Mouse (Mus musculus): ENCODE measurements at regions not wholly inside any gene's neighbourhood (a gene's known extent, or its start where the extent isn't known, plus 50 kb on each side); places are given as distances from the start of the nearest gene placed in this dataset.

DNA sequence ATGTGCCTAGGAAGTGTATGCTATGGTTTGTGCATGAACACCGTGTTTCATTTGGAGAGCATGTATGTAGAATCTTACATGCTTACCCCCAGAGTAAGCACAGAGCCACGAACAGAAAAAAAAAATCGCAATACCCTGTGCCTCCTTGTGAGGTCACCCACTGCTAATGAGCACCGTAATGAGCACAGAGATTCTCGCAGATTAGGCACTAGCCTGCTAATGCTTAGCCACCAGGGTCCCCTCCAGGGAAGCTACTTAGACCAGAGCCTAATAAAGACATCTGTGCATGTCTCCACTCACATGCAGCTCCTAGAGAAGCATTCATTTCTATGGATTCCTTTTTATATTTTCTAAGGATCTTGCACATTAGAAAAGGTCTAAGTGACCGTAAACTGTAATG, 780.8 kb downstream of the Nr2f2 start:
- H3K27me3 ChIP-seq (replicated peaks; ENCODE audit: control insufficient read depth, insufficient read depth, low read length) = no peaks in the 10 kb centered on the region
- no peaks in the 10 kb centered on the region for H3K4me1 ChIP-seq (replicated peaks; ENCODE audit: control insufficient read depth, insufficient read depth, low read length)
- no peak overlapping the region for H3K4me2 ChIP-seq (ENCODE audit: low read length)
- no peaks in the 10 kb centered on the region for H3K36me3 ChIP-seq (ENCODE audit: control insufficient read depth, insufficient read depth)
- no peak for ATAC-seq
- no peak overlapping the region for H3K4me3 ChIP-seq (replicated peaks; ENCODE audit: low read length)
- no peaks in the 10 kb centered on the region for H3K9me3 ChIP-seq (ENCODE audit: control insufficient read depth, low read length)
- H3K9ac ChIP-seq (replicated peaks; ENCODE audit: low read depth, low read length) = no peak overlapping the region
- 23% methylated on average over 6 of the region's 6 CpGs for WGBS
- H3K27ac ChIP-seq (ENCODE audit: low read length) = no peak overlapping the region

DNA sequence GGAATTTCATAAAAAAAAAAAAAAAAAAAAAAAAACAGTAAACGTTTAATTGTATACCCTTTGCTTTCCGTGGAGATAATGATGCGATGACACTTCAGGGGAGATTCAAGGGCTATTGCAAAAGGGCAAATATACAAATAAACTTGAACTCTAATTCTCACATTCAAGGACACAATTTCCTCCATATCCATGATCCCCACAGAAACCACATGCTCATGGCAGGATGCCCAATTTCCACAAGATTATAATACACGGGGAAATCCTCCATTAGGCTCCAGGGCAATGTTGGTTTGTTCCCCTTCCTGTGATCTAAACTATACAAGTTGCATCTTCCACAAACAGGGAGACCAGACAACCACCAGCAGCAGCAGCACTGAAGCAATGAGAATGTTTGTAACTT, 781.4 kb downstream of the Nr2f2 start:
- ATAC-seq = no peak
- Histone ChIP-seq H3K4me3 (replicated peaks; ENCODE audit: low read length) (no peak overlapping the region), H3K4me1 (replicated peaks; ENCODE audit: control insufficient read depth, insufficient read depth, low read length) (no peaks in the 10 kb centered on the region), H3K4me2 (ENCODE audit: low read length) (no peak overlapping the region), H3K9me3 (ENCODE audit: control insufficient read depth, low read length) (no peaks in the 10 kb centered on the region), H3K27ac (ENCODE audit: low read length) (no peak overlapping the region), H3K9ac (replicated peaks; ENCODE audit: low read depth, low read length) (no peak overlapping the region), H3K27me3 (replicated peaks; ENCODE audit: control insufficient read depth, insufficient read depth, low read length) (no peaks in the 10 kb centered on the region), H3K36me3 (ENCODE audit: control insufficient read depth, insufficient read depth) (no peaks in the 10 kb centered on the region)
- WGBS = 57% methylated on average over 4 of the region's 4 CpGs

DNA sequence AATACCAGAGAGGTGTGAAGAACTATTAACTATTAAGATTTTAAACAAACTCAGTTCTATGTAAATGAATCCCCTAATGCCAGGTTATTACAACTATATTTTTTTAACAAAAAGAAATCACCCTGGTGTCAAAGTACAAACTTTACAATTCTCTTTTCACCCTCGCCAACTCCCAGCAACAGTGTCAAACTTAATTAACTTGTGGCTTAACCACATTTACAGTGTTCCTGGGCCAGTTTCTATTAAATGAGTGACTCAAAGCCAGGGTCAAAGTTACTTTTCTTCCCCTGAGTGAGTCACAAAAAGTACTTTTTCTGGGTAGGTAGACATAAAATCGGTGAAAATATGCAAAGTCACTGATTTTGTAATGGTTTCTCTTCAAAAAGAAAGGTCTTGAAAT, 782.0 kb downstream of the Nr2f2 start:
- Histone ChIP-seq H3K9ac (replicated peaks; ENCODE audit: low read depth, low read length) (no peak overlapping the region), H3K27me3 (replicated peaks; ENCODE audit: control insufficient read depth, insufficient read depth, low read length) (no peaks in the 10 kb centered on the region), H3K9me3 (ENCODE audit: control insufficient read depth, low read length) (no peaks in the 10 kb centered on the region), H3K36me3 (ENCODE audit: control insufficient read depth, insufficient read depth) (no peaks in the 10 kb centered on the region), H3K4me1 (replicated peaks; ENCODE audit: control insufficient read depth, insufficient read depth, low read length) (peaks cover 1% of the 10 kb centered on the region; the same call in 1 of the 2 replicates), H3K4me2 (ENCODE audit: low read length) (no peak overlapping the region), H3K4me3 (replicated peaks; ENCODE audit: low read length) (no peak overlapping the region), H3K27ac (ENCODE audit: low read length) (no peak overlapping the region)
- ATAC-seq = no peak
- WGBS = 71% methylated on average over 2 of the region's 2 CpGs

DNA sequence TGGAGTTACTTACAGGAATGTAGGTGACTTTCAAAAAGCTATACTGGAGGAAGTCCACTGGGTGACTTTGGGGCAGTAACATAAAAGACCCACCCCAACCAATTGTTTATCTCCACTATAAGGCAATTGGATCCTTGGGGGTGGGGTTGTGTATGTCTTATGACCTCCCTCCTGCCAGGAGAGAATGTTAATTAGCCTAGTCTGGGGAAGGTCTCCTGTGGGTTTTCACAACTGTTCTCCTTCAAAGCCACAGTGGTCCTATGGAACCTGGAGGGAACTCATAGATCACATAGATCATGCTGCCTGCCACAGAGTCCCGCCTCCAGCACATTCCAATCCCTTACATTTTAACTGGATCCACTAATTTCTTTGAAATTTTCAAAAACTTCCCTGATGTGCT, 782.6 kb downstream of the Nr2f2 start:
- 55% methylated on average over 1 of the region's 1 CpGs for WGBS
- H3K9ac ChIP-seq (replicated peaks; ENCODE audit: low read depth, low read length) = no peak overlapping the region
- H3K36me3 ChIP-seq (ENCODE audit: control insufficient read depth, insufficient read depth) = no peaks in the 10 kb centered on the region
- ATAC-seq = no peak
- H3K4me1 ChIP-seq (replicated peaks; ENCODE audit: control insufficient read depth, insufficient read depth, low read length) = peaks cover 7% of the 10 kb centered on the region; the same call in 1 of the 2 replicates
- H3K4me3 ChIP-seq (replicated peaks; ENCODE audit: low read length) = no peak overlapping the region
- no peaks in the 10 kb centered on the region for H3K27me3 ChIP-seq (replicated peaks; ENCODE audit: control insufficient read depth, insufficient read depth, low read length)
- no peaks in the 10 kb centered on the region for H3K9me3 ChIP-seq (ENCODE audit: control insufficient read depth, low read length)
- no peak overlapping the region for H3K27ac ChIP-seq (ENCODE audit: low read length)
- H3K4me2 ChIP-seq (ENCODE audit: low read length) = no peak overlapping the region

DNA sequence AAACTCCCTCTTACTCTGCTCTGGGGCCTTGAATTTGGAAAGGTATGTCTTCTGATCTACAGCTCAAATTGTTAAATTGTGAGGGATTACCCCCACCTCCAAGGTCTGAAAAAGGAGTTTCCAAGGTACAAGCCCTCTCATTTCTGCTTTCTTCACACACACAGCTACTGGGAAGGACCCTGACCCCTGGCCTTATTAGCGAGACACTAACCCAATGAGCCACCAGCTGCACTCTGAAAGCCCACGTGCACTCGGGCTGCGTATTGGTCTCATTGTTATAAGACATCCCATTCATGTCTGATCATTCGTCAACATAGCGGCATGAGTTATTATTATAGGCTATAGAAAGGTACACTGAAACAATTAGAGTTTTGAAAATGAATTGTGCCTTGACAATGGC, 784.9 kb downstream of the Nr2f2 start:
- Histone ChIP-seq H3K36me3 (ENCODE audit: control insufficient read depth, insufficient read depth) (no peaks in the 10 kb centered on the region), H3K27ac (ENCODE audit: low read length) (no peak overlapping the region), H3K4me1 (replicated peaks; ENCODE audit: control insufficient read depth, insufficient read depth, low read length) (peaks cover 8% of the 10 kb centered on the region; the same call in 1 of the 2 replicates), H3K9me3 (ENCODE audit: control insufficient read depth, low read length) (no peaks in the 10 kb centered on the region), H3K9ac (replicated peaks; ENCODE audit: low read depth, low read length) (no peak overlapping the region), H3K27me3 (replicated peaks; ENCODE audit: control insufficient read depth, insufficient read depth, low read length) (0 out of 2 replicates have a peak, but pooled peaks cover 6% of the 10 kb centered on the region), H3K4me2 (ENCODE audit: low read length) (no peak overlapping the region), H3K4me3 (replicated peaks; ENCODE audit: low read length) (no peak overlapping the region)
- no peak for ATAC-seq
- 25% methylated on average over 6 of the region's 6 CpGs for WGBS

DNA sequence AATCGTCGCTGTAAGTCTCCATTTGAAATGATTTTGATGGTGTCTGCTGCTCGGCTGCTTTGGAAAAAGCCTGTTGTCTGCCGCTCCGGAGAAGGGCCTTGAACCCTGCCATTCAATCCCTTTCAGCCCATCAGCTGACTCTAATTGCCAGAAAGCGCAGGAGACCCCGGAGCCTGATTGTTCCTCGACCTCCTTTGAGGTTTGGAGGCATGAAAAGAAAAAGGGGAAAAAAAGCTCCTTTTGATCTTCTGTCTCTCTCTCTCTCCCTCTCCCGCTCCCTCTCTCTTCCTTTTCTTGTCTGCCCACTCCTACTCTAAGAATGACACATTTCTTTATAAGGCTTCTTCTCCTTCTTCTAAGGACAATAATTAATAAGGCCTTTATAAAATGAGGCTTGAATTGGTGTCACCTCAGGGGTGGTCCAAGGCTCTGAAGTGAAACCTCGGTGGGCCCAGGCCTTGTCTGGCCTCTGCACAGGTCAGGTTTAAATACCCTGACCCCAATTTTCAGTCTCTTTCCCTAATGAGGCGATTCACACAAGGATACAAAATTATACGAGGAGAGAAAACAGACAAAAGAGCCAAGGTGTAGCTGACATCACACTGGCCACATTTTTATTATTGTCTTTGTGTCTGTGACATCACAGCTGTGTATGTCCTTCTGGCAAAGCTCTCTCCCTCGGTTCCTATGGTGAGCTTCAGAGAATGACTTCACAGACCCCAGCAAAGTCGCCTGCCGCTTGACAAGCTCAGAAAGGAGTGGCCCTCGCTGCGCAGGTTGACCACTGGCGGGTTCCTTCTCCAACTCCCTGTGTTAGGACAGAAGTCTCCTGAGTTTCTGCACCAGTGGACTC, 787.4 kb downstream of the Nr2f2 start:
- WGBS = 11% methylated on average over 18 of the region's 18 CpGs
- H3K27ac ChIP-seq (ENCODE audit: low read length) = no peak overlapping the region
- ATAC-seq = peak; percentile 71
- H3K9ac ChIP-seq (replicated peaks; ENCODE audit: low read depth, low read length) = no peak overlapping the region
- H3K9me3 ChIP-seq (ENCODE audit: control insufficient read depth, low read length) = no peaks in the 10 kb centered on the region
- H3K27me3 ChIP-seq (replicated peaks; ENCODE audit: control insufficient read depth, insufficient read depth, low read length) = 0 out of 2 replicates have a peak, but pooled peaks cover 9% of the 10 kb centered on the region
- H3K4me3 ChIP-seq (replicated peaks; ENCODE audit: low read length) = no peak overlapping the region
- H3K4me2 ChIP-seq (ENCODE audit: low read length) = no peak overlapping the region; the same call in 1 of the 2 replicates
- no peaks in the 10 kb centered on the region for H3K36me3 ChIP-seq (ENCODE audit: control insufficient read depth, insufficient read depth)
- peaks cover 8% of the 10 kb centered on the region; the same call in 1 of the 2 replicates for H3K4me1 ChIP-seq (replicated peaks; ENCODE audit: control insufficient read depth, insufficient read depth, low read length)

DNA sequence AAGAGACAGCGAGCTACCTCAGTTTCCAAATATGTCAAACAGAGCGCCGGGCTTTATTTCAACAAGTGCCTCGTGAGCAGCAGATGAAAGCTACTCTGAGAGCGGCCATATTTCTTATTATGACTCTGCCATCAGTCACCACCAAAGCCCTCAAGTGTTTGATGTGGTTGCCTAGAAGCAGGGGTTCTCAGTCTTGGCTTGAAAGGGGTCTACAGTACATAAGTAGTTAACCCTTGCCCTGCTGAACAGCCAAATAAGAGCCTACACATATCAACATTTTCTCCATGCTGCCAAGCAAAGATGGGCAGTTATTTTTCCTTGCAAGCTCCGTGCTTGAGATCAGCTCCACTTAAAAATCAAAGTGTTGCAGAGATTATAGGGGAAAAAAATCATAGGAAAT, 788.8 kb downstream of the Nr2f2 start:
- no peak for ATAC-seq
- no peak overlapping the region for H3K4me2 ChIP-seq (ENCODE audit: low read length)
- no peak overlapping the region for H3K27ac ChIP-seq (ENCODE audit: low read length)
- 0 out of 2 replicates have a peak, but pooled peaks cover 9% of the 10 kb centered on the region for H3K27me3 ChIP-seq (replicated peaks; ENCODE audit: control insufficient read depth, insufficient read depth, low read length)
- H3K9me3 ChIP-seq (ENCODE audit: control insufficient read depth, low read length) = no peaks in the 10 kb centered on the region
- peaks cover 8% of the 10 kb centered on the region; the same call in 1 of the 2 replicates for H3K4me1 ChIP-seq (replicated peaks; ENCODE audit: control insufficient read depth, insufficient read depth, low read length)
- WGBS = 60% methylated on average over 6 of the region's 6 CpGs
- no peaks in the 10 kb centered on the region for H3K36me3 ChIP-seq (ENCODE audit: control insufficient read depth, insufficient read depth)
- no peak overlapping the region for H3K4me3 ChIP-seq (replicated peaks; ENCODE audit: low read length)
- no peak overlapping the region for H3K9ac ChIP-seq (replicated peaks; ENCODE audit: low read depth, low read length)

DNA sequence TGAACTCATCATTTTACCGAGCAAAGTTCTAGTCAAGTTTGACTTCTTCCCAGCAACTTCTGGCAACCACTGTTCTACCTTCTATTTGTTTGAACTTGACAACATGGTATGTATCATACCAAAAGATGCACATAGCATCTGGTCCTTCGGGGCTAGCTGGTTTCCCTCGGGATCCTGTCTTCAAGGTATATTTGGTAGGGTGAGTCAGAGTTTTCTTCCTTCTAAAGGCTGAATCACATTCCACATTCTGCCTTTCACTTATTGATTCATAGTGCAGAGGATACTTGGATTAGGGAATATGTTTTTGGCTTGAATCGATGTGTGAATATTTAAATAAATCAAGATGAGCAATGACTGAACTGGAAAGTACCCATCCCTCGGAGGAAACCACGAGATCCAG, 789.9 kb downstream of the Nr2f2 start:
- no peak overlapping the region for H3K27ac ChIP-seq (ENCODE audit: low read length)
- H3K9ac ChIP-seq (replicated peaks; ENCODE audit: low read depth, low read length) = no peak overlapping the region
- ATAC-seq = no peak
- H3K36me3 ChIP-seq (ENCODE audit: control insufficient read depth, insufficient read depth) = no peaks in the 10 kb centered on the region
- no peak overlapping the region for H3K4me3 ChIP-seq (replicated peaks; ENCODE audit: low read length)
- WGBS = 93% methylated on average over 6 of the region's 6 CpGs
- H3K9me3 ChIP-seq (ENCODE audit: control insufficient read depth, low read length) = no peaks in the 10 kb centered on the region
- H3K4me1 ChIP-seq (replicated peaks; ENCODE audit: control insufficient read depth, insufficient read depth, low read length) = peaks cover 8% of the 10 kb centered on the region; the same call in 1 of the 2 replicates
- H3K27me3 ChIP-seq (replicated peaks; ENCODE audit: control insufficient read depth, insufficient read depth, low read length) = 0 out of 2 replicates have a peak, but pooled peaks cover 9% of the 10 kb centered on the region
- no peak overlapping the region for H3K4me2 ChIP-seq (ENCODE audit: low read length)

DNA sequence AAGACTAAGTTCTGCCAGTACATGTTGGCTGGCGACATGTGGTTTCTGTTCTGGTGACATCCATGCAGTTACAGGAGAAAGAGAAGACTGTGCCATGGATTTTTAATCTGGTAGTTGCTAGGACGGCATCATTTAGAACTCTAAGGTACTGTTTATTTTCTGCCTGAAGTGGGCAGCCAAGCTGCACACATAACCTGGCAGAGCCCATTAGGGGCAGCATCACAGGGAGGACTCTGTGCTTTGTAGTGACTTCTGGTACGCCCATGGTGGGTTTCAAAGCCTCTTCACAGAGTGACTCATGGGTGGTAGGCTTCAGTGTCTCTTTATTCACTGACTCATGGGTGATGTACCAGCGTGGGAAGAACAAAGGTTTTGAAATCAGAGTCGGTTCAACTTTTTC, 792.8 kb downstream of the Nr2f2 start:
- Histone ChIP-seq H3K9me3 (ENCODE audit: control insufficient read depth, low read length) (no peaks in the 10 kb centered on the region), H3K4me3 (replicated peaks; ENCODE audit: low read length) (no peak overlapping the region), H3K36me3 (ENCODE audit: control insufficient read depth, insufficient read depth) (no peaks in the 10 kb centered on the region), H3K27me3 (replicated peaks; ENCODE audit: control insufficient read depth, insufficient read depth, low read length) (0 out of 2 replicates have a peak, but pooled peaks cover 9% of the 10 kb centered on the region), H3K27ac (ENCODE audit: low read length) (peak overlapping the region; percentile 44; the same call in 1 of the 2 replicates), H3K4me1 (replicated peaks; ENCODE audit: control insufficient read depth, insufficient read depth, low read length) (no peaks in the 10 kb centered on the region; the same call in 1 of the 2 replicates), H3K4me2 (ENCODE audit: low read length) (no peak overlapping the region), H3K9ac (replicated peaks; ENCODE audit: low read depth, low read length) (no peak overlapping the region)
- no peak; the same call in 1 of the 2 replicates for ATAC-seq
- 41% methylated on average over 5 of the region's 5 CpGs for WGBS
